Mouse (Mus musculus) urinary bladder, adult 18-20 months (tissue): Measurements from ENCODE around the gene Ift88.

ENCODE experiments used
- DNase-seq, 2 experiments: peaks; one replicate each; pipeline ENCODE4 v3.0.0; 2022; ENCODE audit warnings: low spot score in 2 of 2, mixed read lengths in 2 of 2

Ift88 gene

GRCm38 (mm10) chr14:57423432-57424211 is at the start of gene Ift88:
Gene Ift88, plus strand, starts transcription at chr14:57424062.
- DNase-seq, result peak; percentile 87 to 90

- DNase-seq, result no peak
Observed at GRCm38 (mm10) chr14:57375205-57375604, 48.7 kb upstream of the Ift88 start.

DNA sequence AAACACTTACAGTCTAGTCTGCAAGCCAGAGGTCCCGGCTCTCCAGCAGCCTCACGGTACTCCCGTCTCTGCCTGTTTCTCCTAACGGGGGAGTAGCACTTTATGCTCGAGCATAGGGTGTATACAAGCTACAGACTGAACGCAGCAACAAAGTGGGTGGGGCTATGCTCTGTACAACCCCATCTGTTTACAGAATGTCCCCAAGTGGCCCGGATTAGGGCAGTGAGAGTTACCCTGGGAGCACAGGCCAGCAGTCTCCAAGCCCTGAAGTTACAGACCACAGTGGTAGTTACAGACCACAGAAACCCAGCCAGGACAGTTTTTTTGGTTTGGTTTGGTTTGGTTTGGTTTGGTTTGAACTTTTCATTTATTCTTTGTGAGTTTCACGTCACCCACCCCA is 47.8 kb upstream of the Ift88 start:
- DNase-seq, result no peak

- no peak for DNase-seq
Observed at GRCm38 (mm10) chr14:57376956-57377355, 46.9 kb upstream of the Ift88 start.

GRCm38 (mm10) chr14:57377531-57377930 is 46.3 kb upstream of the Ift88 start:
- DNase-seq, result no peak

GRCm38 (mm10) chr14:57385667-57386066 is 38.2 kb upstream of the Ift88 start:
- DNase-seq, result no peak

GRCm38 (mm10) chr14:57386758-57387561 is 36.9 kb upstream of the Ift88 start:
- peak in 1 of 2 experiments; percentile 36 for DNase-seq

DNA sequence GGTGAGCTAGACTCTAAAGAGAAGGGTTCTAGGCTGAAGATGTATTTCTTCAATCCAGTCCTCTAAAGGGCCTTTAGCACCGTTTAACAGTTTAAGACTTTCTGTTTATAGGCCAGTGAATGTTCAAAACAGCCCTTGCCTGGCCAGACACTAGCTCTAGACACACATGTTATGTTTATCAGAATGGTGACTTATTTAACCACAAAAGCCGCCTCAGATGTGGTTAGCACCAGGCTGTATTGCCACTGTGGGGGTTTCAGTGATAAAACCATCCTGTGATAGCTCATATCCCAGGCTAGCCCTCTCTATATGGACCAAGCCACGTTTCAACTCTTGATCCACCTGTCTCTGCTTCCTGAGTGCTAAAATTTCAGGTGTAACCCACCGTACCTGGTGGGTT is 32.2 kb upstream of the Ift88 start:
- no peak for DNase-seq

DNA sequence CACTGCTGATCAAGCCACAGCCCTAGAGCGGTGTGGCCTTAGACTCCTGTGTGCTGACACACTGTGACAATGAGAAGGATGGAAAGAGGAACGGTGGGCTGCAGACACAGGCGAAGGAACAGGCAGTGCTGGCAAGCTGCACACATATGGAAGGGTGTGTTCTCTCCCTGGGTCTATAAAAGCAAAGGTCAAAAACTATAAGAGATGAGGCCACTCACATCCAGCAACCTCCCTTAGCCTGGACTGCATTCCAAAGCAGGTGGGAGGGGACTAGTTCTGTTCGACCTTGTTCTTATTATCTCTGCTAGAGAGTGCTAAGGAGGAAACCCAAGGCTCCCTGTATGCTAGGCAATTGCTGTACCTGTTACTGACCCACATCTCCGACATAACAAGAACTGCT is 31.6 kb upstream of the Ift88 start:
- DNase-seq, result no peak

DNA sequence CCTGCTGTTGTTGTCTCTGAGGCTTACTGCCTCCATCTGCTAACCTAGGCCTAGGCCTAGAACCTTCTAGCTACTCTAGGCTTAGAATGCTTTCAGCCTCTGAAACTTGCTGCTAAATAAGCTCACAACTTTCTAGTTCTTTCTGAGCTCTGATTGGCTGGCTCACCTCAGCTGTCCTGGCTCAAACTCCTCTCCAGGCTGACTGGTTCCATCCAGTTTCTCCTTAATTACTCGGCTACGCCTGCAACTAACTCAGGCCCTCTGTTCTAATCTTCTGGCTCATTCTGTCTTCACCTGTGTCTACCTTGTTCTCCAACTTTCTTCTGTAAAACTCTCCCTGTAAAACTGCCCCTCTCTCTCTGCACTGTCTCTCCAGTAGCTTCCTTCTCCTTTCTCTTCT is 28.4 kb upstream of the Ift88 start:
- no peak for DNase-seq

DNA sequence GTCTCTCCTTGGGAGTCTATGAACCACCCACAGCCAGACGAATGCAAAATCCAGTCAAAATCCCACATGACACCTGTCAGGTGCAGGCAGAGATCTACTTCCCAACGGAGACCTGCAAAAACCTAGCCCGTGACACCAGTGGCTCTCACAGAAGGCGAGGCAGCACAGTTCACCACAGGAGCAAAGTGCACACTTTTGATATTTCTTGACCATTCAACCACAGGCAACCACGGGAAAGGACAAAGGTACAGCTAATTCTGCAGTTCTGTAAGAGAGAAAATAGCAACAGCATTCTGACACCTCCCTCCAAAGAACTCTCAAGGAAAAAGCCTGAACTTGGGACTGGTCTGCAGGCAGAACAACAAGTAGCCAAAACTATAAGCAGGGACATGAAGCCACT is 26.6 kb upstream of the Ift88 start:
- no peak for DNase-seq

- peak; percentile 96 to 99 for DNase-seq
Observed at GRCm38 (mm10) chr14:57398065-57398757, 25.7 kb upstream of the Ift88 start, which contains the start of gene Cryl1. Gene Cryl1, minus strand, starts transcription at chr14:57398529.

DNA sequence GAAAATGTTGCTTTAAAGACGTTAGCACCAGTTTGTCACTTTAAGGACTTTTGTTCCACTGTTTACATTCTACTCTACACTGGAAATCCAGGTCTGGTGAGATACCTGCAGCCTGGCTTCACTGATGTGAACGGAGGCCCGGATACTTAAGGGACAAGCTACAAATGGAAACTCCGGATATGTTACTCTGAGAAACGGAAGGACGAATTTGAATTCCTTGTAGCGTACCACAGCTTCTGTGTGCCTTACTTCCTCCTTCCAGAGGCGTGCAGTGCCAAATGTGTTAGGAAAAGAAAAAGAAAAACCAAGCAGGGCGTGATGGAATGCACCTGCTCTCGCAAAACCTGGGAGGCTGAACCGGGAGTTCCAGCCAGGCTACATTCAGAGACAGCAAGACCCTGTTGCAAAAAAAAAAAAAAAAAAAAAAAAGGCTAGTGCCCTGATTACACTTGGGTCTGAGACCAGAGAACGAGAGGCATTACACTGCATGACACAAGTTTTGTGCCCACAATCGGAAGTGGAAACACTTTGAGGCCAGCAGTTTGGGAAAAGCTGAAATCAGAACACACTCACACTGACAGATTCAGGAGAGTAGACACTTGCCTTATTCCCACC is 24.9 kb upstream of the Ift88 start:
- peak in 1 of 2 experiments; percentile 21 for DNase-seq

DNA sequence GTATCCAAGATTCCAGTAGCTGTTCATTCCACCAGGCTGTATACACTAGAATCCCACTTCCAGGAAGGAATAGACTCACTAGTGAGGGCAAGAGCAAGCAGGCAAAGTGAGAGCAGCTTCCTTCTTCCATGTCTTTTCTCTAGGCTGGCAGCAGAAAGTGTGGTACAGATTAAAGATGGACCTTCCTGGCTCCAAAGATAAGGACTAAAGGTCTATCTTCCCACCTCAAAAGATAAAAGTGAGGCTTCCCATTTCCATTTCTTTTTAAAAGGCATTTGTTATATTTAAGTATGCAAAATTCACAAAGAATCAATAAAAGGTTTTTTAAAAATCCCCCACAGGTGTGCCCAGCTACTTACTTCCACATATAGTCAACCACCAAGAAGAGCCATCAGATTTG is 21.0 kb upstream of the Ift88 start:
- no peak for DNase-seq

- no peak for DNase-seq
Observed at GRCm38 (mm10) chr14:57407039-57407987, 16.5 kb upstream of the Ift88 start.

DNA sequence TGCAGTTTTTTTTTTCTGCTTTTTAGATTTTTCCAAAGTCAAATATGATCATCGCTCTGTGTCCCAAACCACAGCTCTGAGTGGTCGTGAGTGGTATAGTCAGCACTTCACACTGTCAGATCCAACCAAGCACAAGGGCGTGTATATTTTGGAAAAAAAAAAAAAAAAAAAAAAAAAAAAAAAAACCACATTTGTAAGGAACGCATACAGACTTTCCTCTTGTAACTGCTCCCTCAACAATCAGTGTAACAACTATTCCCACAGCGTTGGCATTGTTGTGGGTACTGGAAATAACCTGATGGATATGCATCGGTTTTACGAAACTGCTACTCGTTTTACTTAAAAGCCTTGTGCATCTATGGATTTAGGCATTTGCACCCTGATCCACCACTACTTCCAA is 15.8 kb upstream of the Ift88 start:
- no peak for DNase-seq

GRCm38 (mm10) chr14:57409106-57409505 is 14.8 kb upstream of the Ift88 start:
- DNase-seq, result no peak

DNA sequence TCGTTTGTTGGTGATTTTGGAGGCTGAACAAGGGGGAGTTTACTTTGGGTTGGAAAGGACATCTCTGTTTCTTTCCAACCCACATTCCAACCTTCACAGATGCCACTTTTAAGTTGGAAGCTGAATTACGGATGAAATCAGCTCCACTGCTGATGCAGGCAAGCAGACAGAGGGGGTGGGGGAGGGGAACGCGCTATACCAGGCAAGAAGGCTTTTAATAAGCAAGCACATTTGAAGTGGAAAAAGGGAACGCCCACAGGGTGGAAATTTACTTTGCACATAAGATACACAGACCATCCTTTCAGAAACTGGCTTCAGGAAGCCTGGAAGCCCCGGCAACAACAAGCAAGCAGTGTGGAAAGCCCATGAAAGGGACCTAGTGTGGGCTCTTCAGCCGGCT is 11.7 kb upstream of the Ift88 start:
- no peak for DNase-seq

DNA sequence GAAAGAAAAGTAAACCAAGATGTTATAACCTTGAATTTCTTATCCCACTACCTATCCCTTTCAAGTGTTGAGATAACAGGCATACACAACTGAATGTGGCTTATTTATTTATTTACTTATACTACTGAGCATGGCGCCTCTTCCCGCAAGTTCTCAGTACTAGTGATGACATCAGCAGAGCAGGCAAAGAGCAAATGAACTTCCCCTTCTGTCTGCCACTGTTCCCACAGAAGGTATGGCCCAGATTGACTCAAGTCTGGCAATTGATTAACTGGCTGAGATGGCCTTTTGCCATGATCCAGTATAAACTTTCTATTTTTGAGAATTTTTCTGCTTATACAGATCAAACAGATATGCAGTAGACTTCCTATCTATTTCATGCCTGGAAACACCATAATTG is 6.7 kb upstream of the Ift88 start:
- DNase-seq, result no peak

GRCm38 (mm10) chr14:57424212-57424561 is 325 bp downstream of the Ift88 start:
- DNase-seq, result no peak

- no peak for DNase-seq
Observed at GRCm38 (mm10) chr14:57430451-57430850, 6.6 kb downstream of the Ift88 start.
